Mouse (Mus musculus): ENCODE results near the gene Mybphl. TPM values are rescaled to one million over a fixed set of nuclear protein-coding genes. Genes with fewer than 3 reads are reported as not detected.

Mybphl gene
- polyA plus RNA-seq, 1 experiment from 2014 or later: not detected

- 18% methylated on average over 11 of the region's 11 CpGs for WGBS
- Histone ChIP-seq H3K9me3 (ENCODE audit: control insufficient read depth, low read length) (no peaks in the 10 kb centered on the region), H3K4me2 (replicated peaks; ENCODE audit: low read depth, low read length) (peak overlapping the region; percentile 19; the same call in 1 of the 2 replicates), H3K9ac (ENCODE audit: low read depth, low read length) (peak overlapping the region; percentile 42; the same call in 1 of the 2 replicates), H3K36me3 (ENCODE audit: control insufficient read depth, insufficient read depth, low read length) (peaks cover 19% of the 10 kb centered on the region), H3K27ac (ENCODE audit: low read depth, low read length) (peak overlapping the region; percentile 51), H3K4me1 (replicated peaks; ENCODE audit: control insufficient read depth, insufficient read depth, low read length) (peaks cover 30% of the 10 kb centered on the region), H3K27me3 (ENCODE audit: control insufficient read depth, insufficient read depth, low read length) (no peaks in the 10 kb centered on the region), H3K4me3 (ENCODE audit: low read depth, low read length) (no peak overlapping the region)
- DNase-seq (ENCODE audit: low spot score): peak; percentile 68
- peak; percentile 53 for ATAC-seq (ENCODE audit: low FRiP score)
Measured at GRCm38 (mm10) chr3:108423844-108424801, 59.4 kb downstream of the Mybphl start.

DNA sequence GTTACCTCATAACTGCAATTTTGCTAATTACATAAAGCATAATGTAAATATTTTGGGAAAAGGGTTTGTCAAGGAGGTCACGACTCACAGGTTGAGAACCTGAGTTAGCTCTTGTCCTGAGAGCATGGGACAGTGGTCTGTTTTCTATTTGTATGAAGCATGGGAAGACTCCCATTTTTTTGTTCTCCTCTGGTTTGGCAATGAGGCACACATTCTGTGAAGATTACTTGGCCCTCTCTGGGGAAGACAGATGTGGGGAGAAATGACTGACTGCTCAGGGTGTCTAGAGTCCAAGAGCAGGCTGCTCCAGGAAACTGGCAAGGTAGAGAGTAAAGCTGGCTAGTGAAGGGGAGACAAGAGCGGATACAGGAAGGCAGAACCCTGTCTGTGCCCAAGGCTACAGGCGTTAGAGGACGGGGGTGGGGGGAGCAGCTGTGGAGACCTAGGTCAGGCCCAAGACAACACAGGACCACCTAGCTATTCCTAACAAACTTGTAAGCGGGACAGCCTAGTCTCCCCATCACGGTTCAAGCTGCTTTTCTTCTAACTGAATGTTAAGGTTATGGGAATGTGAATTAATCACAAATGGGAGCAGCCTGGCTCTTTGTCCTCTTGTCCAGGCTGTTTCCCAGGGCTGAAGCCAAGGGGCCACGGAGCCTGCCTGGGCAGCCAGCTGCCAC, 60.4 kb downstream of the Mybphl start:
- Histone ChIP-seq H3K9me3 (ENCODE audit: control insufficient read depth, low read length) (no peaks in the 10 kb centered on the region), H3K27ac (ENCODE audit: low read depth, low read length) (peak overlapping the region; percentile 86), H3K36me3 (ENCODE audit: control insufficient read depth, insufficient read depth, low read length) (peaks cover 19% of the 10 kb centered on the region), H3K4me2 (replicated peaks; ENCODE audit: low read depth, low read length) (no peak overlapping the region), H3K4me1 (replicated peaks; ENCODE audit: control insufficient read depth, insufficient read depth, low read length) (peaks cover 30% of the 10 kb centered on the region), H3K27me3 (ENCODE audit: control insufficient read depth, insufficient read depth, low read length) (no peaks in the 10 kb centered on the region), H3K9ac (ENCODE audit: low read depth, low read length) (peak overlapping the region; percentile 38; the same call in 1 of the 2 replicates), H3K4me3 (ENCODE audit: low read depth, low read length) (no peak overlapping the region)
- no peak for DNase-seq (ENCODE audit: low spot score)
- ATAC-seq (ENCODE audit: low FRiP score): peak; percentile 63
- WGBS: 48% methylated on average over 7 of the region's 7 CpGs

DNA sequence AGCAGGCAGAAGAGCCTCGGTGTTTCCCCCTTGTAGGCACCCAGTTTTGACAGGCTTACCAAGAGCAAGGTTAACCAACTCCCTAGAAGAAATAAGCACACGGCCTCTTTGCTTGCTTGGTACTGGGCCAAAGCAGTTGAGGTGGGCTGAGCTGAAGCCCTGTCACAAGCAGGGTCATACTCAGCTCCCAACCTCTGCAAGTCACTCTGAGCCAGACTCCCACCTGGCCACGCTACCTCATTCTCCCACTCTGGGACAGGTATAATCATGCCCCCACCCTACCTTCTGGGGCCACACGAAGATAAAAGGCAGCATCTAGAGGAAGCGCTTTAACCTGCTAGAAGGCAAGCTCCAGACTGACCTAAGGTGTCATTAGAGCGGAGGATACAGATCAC, 60.9 kb downstream of the Mybphl start:
- DNase-seq (ENCODE audit: low spot score): no peak
- H3K4me1 ChIP-seq (replicated peaks; ENCODE audit: control insufficient read depth, insufficient read depth, low read length): peaks cover 30% of the 10 kb centered on the region
- peak overlapping the region; percentile 86 for H3K27ac ChIP-seq (ENCODE audit: low read depth, low read length)
- no peaks in the 10 kb centered on the region for H3K9me3 ChIP-seq (ENCODE audit: control insufficient read depth, low read length)
- WGBS: 67% methylated on average over 6 of the region's 6 CpGs
- no peaks in the 10 kb centered on the region for H3K27me3 ChIP-seq (ENCODE audit: control insufficient read depth, insufficient read depth, low read length)
- H3K36me3 ChIP-seq (ENCODE audit: control insufficient read depth, insufficient read depth, low read length): peaks cover 19% of the 10 kb centered on the region
- H3K9ac ChIP-seq (ENCODE audit: low read depth, low read length): peak overlapping the region; percentile 38; the same call in 1 of the 2 replicates
- H3K4me2 ChIP-seq (replicated peaks; ENCODE audit: low read depth, low read length): no peak overlapping the region
- ATAC-seq (ENCODE audit: low FRiP score): no peak
- H3K4me3 ChIP-seq (ENCODE audit: low read depth, low read length): no peak overlapping the region

Other genes with a start within 250 kb of the Mybphl start
- 199 and 224 TPM in 2 replicates for gene Gnai3, start 218.8 kb upstream of the Mybphl start, polyA plus RNA-seq (2014; fragmentation: Nextera tagmentation; extraction: Ambion mirVana)
- 0.34 and 0.57 TPM in 2 replicates for gene Gpr61, start 210.0 kb upstream of the Mybphl start, polyA plus RNA-seq (2014; fragmentation: Nextera tagmentation; extraction: Ambion mirVana)
- 4.2 and 6.0 TPM in 2 replicates for gene Amigo1, start 178.6 kb upstream of the Mybphl start, polyA plus RNA-seq (2014; fragmentation: Nextera tagmentation; extraction: Ambion mirVana)
- gene Cyb561d1, start 163.7 kb upstream of the Mybphl start, polyA plus RNA-seq (2014; fragmentation: Nextera tagmentation; extraction: Ambion mirVana): 2.4 and 2.6 TPM in 2 replicates
- gene Atxn7l2, start 154.0 kb upstream of the Mybphl start, polyA plus RNA-seq (2014; fragmentation: Nextera tagmentation; extraction: Ambion mirVana): 16.6 and 19.9 TPM in 2 replicates
- gene Sypl2, start 138.3 kb upstream of the Mybphl start, polyA plus RNA-seq (2014; fragmentation: Nextera tagmentation; extraction: Ambion mirVana): 0.47 and 0.59 TPM in 2 replicates
- 275 and 296 TPM in 2 replicates for gene Psma5, start 108.0 kb upstream of the Mybphl start, polyA plus RNA-seq (2014; fragmentation: Nextera tagmentation; extraction: Ambion mirVana)
- gene Sort1, start 80.8 kb upstream of the Mybphl start, polyA plus RNA-seq (2014; fragmentation: Nextera tagmentation; extraction: Ambion mirVana): 20.2 and 27.5 TPM in 2 replicates
- gene Psrc1, start 18.9 kb downstream of the Mybphl start, polyA plus RNA-seq (2014; fragmentation: Nextera tagmentation; extraction: Ambion mirVana): 48.7 and 53.5 TPM in 2 replicates
- gene Celsr2, start 50.6 kb downstream of the Mybphl start, polyA plus RNA-seq (2014; fragmentation: Nextera tagmentation; extraction: Ambion mirVana): 76.7 and 101 TPM in 2 replicates
- 181 and 206 TPM in 2 replicates for gene Sars, start 80.3 kb downstream of the Mybphl start, polyA plus RNA-seq (2014; fragmentation: Nextera tagmentation; extraction: Ambion mirVana)
- 0.68 and 1.6 TPM in 2 replicates for gene 1700013F07Rik, start 169.2 kb downstream of the Mybphl start, polyA plus RNA-seq (2014; fragmentation: Nextera tagmentation; extraction: Ambion mirVana)
- gene 5330417C22Rik, start 171.6 kb downstream of the Mybphl start, polyA plus RNA-seq (2014; fragmentation: Nextera tagmentation; extraction: Ambion mirVana): 3.0 and 3.5 TPM in 2 replicates
- gene Tmem167b, start 197.6 kb downstream of the Mybphl start, polyA plus RNA-seq (2014; fragmentation: Nextera tagmentation; extraction: Ambion mirVana): 54.0 and 57.4 TPM in 2 replicates
- 84.8 and 88.2 TPM in 2 replicates for gene Taf13, start 206.8 kb downstream of the Mybphl start, polyA plus RNA-seq (2014; fragmentation: Nextera tagmentation; extraction: Ambion mirVana)
- gene Wdr47, start 226.4 kb downstream of the Mybphl start, polyA plus RNA-seq (2014; fragmentation: Nextera tagmentation; extraction: Ambion mirVana): 50.4 and 55.2 TPM in 2 replicates